Mouse (Mus musculus): Measurements from ENCODE around the gene Paxx.
A peak's percentile ranks its signal among the peaks of the same experiment; 100 is the strongest.
"Not testable (repeated sequence)": the region's sequence is repeated elsewhere in the genome, so short reads cannot be mapped to it uniquely, and the experiment has no call there.

The Paxx gene

GRCm38 (mm10) chr2:25450853-25451647 is 9.8 kb downstream of the Paxx start:
- peak; percentile 29 for DNase-seq (ENCODE audit: low read depth, low spot score)

- DNase-seq (ENCODE audit: low read depth, low spot score), result no peak
Measured at GRCm38 (mm10) chr2:25442682-25443081, 18.2 kb downstream of the Paxx start.

GRCm38 (mm10) chr2:25441067-25441466 is 19.8 kb downstream of the Paxx start:
- no peak for DNase-seq (ENCODE audit: low read depth, low spot score)

- DNase-seq (ENCODE audit: low read depth, low spot score), result no peak
Measured at GRCm38 (mm10) chr2:25436286-25436820, 24.5 kb downstream of the Paxx start.

- no peak for DNase-seq (ENCODE audit: low read depth, low spot score)
Measured at GRCm38 (mm10) chr2:25434292-25434691, 26.6 kb downstream of the Paxx start.

- DNase-seq (ENCODE audit: low read depth, low spot score), result no peak
Measured at GRCm38 (mm10) chr2:25433101-25433500, 27.8 kb downstream of the Paxx start.

- DNase-seq (ENCODE audit: low read depth, low spot score), result no peak
Measured at GRCm38 (mm10) chr2:25432326-25433098, 28.4 kb downstream of the Paxx start.

GRCm38 (mm10) chr2:25431308-25431855 is 29.5 kb downstream of the Paxx start:
- no peak for DNase-seq (ENCODE audit: low read depth, low spot score)

GRCm38 (mm10) chr2:25430395-25431233 is 30.3 kb downstream of the Paxx start:
- peak; percentile 68 for DNase-seq (ENCODE audit: low read depth, low spot score)

GRCm38 (mm10) chr2:25429435-25430180 is 31.3 kb downstream of the Paxx start:
- DNase-seq (ENCODE audit: low read depth, low spot score), result no peak

- peak; percentile 96 for DNase-seq (ENCODE audit: low read depth, low spot score)
Measured at GRCm38 (mm10) chr2:25428442-25429236, 32.3 kb downstream of the Paxx start, which contains the start of gene Abca2. Gene Abca2, plus strand, starts transcription at chr2:25428703.

- DNase-seq (ENCODE audit: low read depth, low spot score), result no peak
Measured at GRCm38 (mm10) chr2:25427256-25427655, 33.6 kb downstream of the Paxx start.

- peak; percentile 90 for DNase-seq (ENCODE audit: low read depth, low spot score)
Measured at GRCm38 (mm10) chr2:25426721-25427191, 34.1 kb downstream of the Paxx start.

GRCm38 (mm10) chr2:25425481-25425880 is 35.4 kb downstream of the Paxx start:
- no peak for DNase-seq (ENCODE audit: low read depth, low spot score)

- no peak for DNase-seq (ENCODE audit: low read depth, low spot score)
Measured at GRCm38 (mm10) chr2:25423626-25424025, 37.3 kb downstream of the Paxx start.

- no peak for DNase-seq (ENCODE audit: low read depth, low spot score)
Measured at GRCm38 (mm10) chr2:25422587-25423410, 38.1 kb downstream of the Paxx start, which contains the start of gene Fut7. Gene Fut7, plus strand, starts transcription at chr2:25423267.

GRCm38 (mm10) chr2:25421896-25422295 is 39.0 kb downstream of the Paxx start:
- peak; percentile 69 for DNase-seq (ENCODE audit: low read depth, low spot score)

GRCm38 (mm10) chr2:25417426-25417825 is 43.5 kb downstream of the Paxx start:
- DNase-seq (ENCODE audit: low read depth, low spot score), result no peak

- not testable (repeated sequence) for DNase-seq (ENCODE audit: low read depth, low spot score)
Measured at GRCm38 (mm10) chr2:25413436-25413835, 47.5 kb downstream of the Paxx start.

Data from A20 (cell line).